ENCODE assay signal across 34 mouse cellular contexts in the genomic region with DNA sequence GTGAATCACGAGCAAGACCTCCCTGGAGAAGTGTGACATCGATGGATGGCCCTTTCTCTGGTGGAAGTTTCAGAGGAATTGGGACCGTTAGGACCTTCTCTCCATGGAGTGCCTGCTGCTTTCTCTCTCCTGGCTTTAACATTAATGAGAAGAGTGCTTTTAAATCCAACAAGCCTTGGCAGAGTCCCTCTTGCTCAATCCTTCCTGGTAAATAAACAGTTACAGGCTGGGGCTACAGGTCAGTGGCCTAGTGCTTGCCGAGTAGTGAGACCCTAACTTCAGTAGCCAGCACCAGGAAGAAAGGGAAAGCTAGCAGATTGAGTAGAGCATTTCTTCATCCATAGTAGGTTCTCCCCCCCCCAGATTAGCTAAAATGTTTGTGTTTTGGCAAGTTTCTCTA. TPM values are rescaled to one million over a fixed set of nuclear protein-coding genes. Genes with fewer than 3 reads are reported as not detected.
A peak's percentile ranks its signal among the peaks of the same experiment; 100 is the strongest.
DNase-seq lines count a peak whose midpoint lies in the region; ATAC-seq and TF ChIP-seq lines count a peak whose summit lies in the region.
"Had no signal": no experiment of that assay in that cellular context is flagged by ENCODE, and none has a peak within 500 bp of the region (broad histone marks: within the 10 kb centered on the region; RNA-seq: fewer than 3 reads in every experiment).

Saa4 (minus strand) TSS at position 146 of the 400 bp plus-strand sequence.

- no peak for TF ChIP-seq POLR2A in kidney, adult 2 months (IDR thresholded peaks at IDR 0.05; ENCODE audit: low read depth, low read length)

- H3K27me3 ChIP-seq in kidney, adult 2 months (replicated peaks; ENCODE audit: control insufficient read depth, insufficient read depth, low read length) = no peaks in the 10 kb centered on the region
- H3K27me3 ChIP-seq in liver, embryonic 13.5 days = no peaks in the 10 kb centered on the region
- H3K27me3 ChIP-seq in liver, embryonic 15.5 days = no peaks in the 10 kb centered on the region
- H3K27me3 ChIP-seq: CH12.LX; embryonic facial prominence, embryonic 13.5 days; forebrain, embryonic 12.5 days; forebrain, embryonic 15.5 days; heart, embryonic 12.5 days; heart, embryonic 15.5 days; hindbrain, embryonic 15.5 days; Patski had no signal

- H3K4me3 ChIP-seq in kidney, adult 2 months (ENCODE audit: insufficient read depth, low read depth, low read length) = no peak within 1 kb of the TSS
- H3K4me3 ChIP-seq in liver, embryonic 13.5 days (replicated peaks) = peak within 1 kb of the TSS; percentile 9; the same call in 1 of the 2 replicates
- H3K4me3 ChIP-seq in liver, embryonic 15.5 days (replicated peaks) = peak within 1 kb of the TSS; percentile 26
- H3K4me3 ChIP-seq: embryonic facial prominence, embryonic 10.5 days; embryonic facial prominence, embryonic 13.5 days; erythroblast, embryonic 14.5 days; forebrain, embryonic 12.5 days; forebrain, embryonic 15.5 days; heart, embryonic 12.5 days; heart, embryonic 15.5 days; hindbrain, embryonic 15.5 days had no signal

- no peaks in the 10 kb centered on the region for H3K4me1 ChIP-seq in kidney, adult 2 months (ENCODE audit: control insufficient read depth, insufficient read depth, low read length)
- no peaks in the 10 kb centered on the region for H3K4me1 ChIP-seq in liver, embryonic 13.5 days (replicated peaks)
- 0 out of 2 replicates have a peak, but pooled peaks cover 6% of the 10 kb centered on the region for H3K4me1 ChIP-seq in liver, embryonic 15.5 days (replicated peaks)
- H3K4me1 ChIP-seq: embryonic facial prominence, embryonic 10.5 days; embryonic facial prominence, embryonic 13.5 days; forebrain, embryonic 12.5 days; forebrain, embryonic 15.5 days; heart, embryonic 12.5 days; heart, embryonic 15.5 days; hindbrain, embryonic 15.5 days had no signal

- intact Hi-C loops in heart, postnatal 36 days (cut with DNase I) = no loop called here

- 73% methylated on average over 4 of the region's 4 CpGs for WGBS in kidney, adult 2 months
- 61% methylated on average over 4 of the region's 4 CpGs for WGBS in liver, embryonic 13.5 days (ENCODE audit: insufficient replicate concordance)
- 58% methylated on average over 4 of the region's 4 CpGs for WGBS in liver, embryonic 15.5 days (ENCODE audit: insufficient replicate concordance)

- H3K4me2 ChIP-seq in liver, embryonic 13.5 days = peak within 1 kb of the TSS; percentile 15
- H3K4me2 ChIP-seq in liver, embryonic 15.5 days = peak within 1 kb of the TSS; percentile 37
- H3K4me2 ChIP-seq: embryonic facial prominence, embryonic 13.5 days; forebrain, embryonic 12.5 days; forebrain, embryonic 15.5 days; heart, embryonic 12.5 days; heart, embryonic 15.5 days; hindbrain, embryonic 15.5 days had no signal

- DNase-seq in kidney, adult 2 months = peak; percentile 20
- no peak for DNase-seq in kidney, adult 11 months
- no peak for DNase-seq in liver, embryonic 13.5 days
- DNase-seq in yolk sac, embryonic 10.5 days (ENCODE audit: low spot score) = peak; percentile 43
- no peak for DNase-seq in layer of hippocampus, adult 9-10 months (ENCODE audit: low spot score)
- DNase-seq in heart, postnatal 36 days = no peak
- DNase-seq: adrenal gland, postnatal 10 days; B cell, adult 2 months; cerebellum, adult 11-12 months; cerebellum, adult 8-10 months; cerebellum, postnatal 10 days; cerebellum, postnatal 36 days; embryo, embryonic 11 days; gastrocnemius, postnatal 25 days; heart, adult 18-20 months; heart, postnatal 10 days; heart, postnatal 4 days had no signal

- H3K9ac ChIP-seq in liver, embryonic 13.5 days = no peak within 1 kb of the TSS
- H3K9ac ChIP-seq in liver, embryonic 15.5 days = no peak within 1 kb of the TSS
- H3K9ac ChIP-seq: embryonic facial prominence, embryonic 13.5 days; forebrain, embryonic 12.5 days; forebrain, embryonic 15.5 days; heart, embryonic 12.5 days; heart, embryonic 15.5 days; hindbrain, embryonic 15.5 days had no signal

- no peak within 1 kb of the TSS for H3K27ac ChIP-seq in kidney, adult 2 months (ENCODE audit: insufficient read depth, low read depth, low read length)
- peak within 1 kb of the TSS; percentile 47; the same call in 1 of the 2 replicates for H3K27ac ChIP-seq in liver, embryonic 13.5 days
- peak within 1 kb of the TSS; percentile 30 for H3K27ac ChIP-seq in liver, embryonic 15.5 days (replicated peaks)
- H3K27ac ChIP-seq: embryonic facial prominence, embryonic 10.5 days; embryonic facial prominence, embryonic 13.5 days; forebrain, embryonic 12.5 days; forebrain, embryonic 15.5 days; heart, embryonic 15.5 days; hindbrain, embryonic 15.5 days had no signal

- no peak for ATAC-seq in liver, embryonic 13.5 days (ENCODE audit: low read depth)
- peak; percentile 44; the same call in 1 of the 2 replicates for ATAC-seq in liver, embryonic 15.5 days (ENCODE audit: insufficient read depth)
- ATAC-seq: forebrain, embryonic 15.5 days; Patski had no signal

- TF ChIP-seq CTCF in kidney, adult 2 months (conservative IDR thresholded peaks at IDR 0.05; ENCODE audit: insufficient read depth, insufficient read length, low read depth, low read length) = no peak

- H3K9me3 ChIP-seq in liver, embryonic 13.5 days (replicated peaks) = no peaks in the 10 kb centered on the region
- no peaks in the 10 kb centered on the region for H3K9me3 ChIP-seq in liver, embryonic 15.5 days (replicated peaks)
- H3K9me3 ChIP-seq: embryonic facial prominence, embryonic 10.5 days; embryonic facial prominence, embryonic 13.5 days; forebrain, embryonic 12.5 days; forebrain, embryonic 15.5 days; G1E; heart, embryonic 12.5 days; heart, embryonic 15.5 days; hindbrain, embryonic 15.5 days had no signal

- no peaks in the 10 kb centered on the region for H3K36me3 ChIP-seq in kidney, adult 2 months (ENCODE audit: control insufficient read depth, insufficient read depth, low read length)
- H3K36me3 ChIP-seq in liver, embryonic 13.5 days = no peaks in the 10 kb centered on the region
- no peaks in the 10 kb centered on the region for H3K36me3 ChIP-seq in liver, embryonic 15.5 days (replicated peaks)
- H3K36me3 ChIP-seq: embryonic facial prominence, embryonic 10.5 days; embryonic facial prominence, embryonic 13.5 days; forebrain, embryonic 12.5 days; forebrain, embryonic 15.5 days; G1E; heart, embryonic 12.5 days; heart, embryonic 15.5 days; hindbrain, embryonic 15.5 days had no signal

RNA-seq across cellular contexts. Expression of gene Saa4, which starts in this region (rescaled TPM):
- polyA plus RNA-seq in kidney, adult 2 months (2012; rRNA removed) = not detected in 2 replicates
- polyA plus RNA-seq in liver, embryonic 13.5 days (2015; fragmentation: Nextera tagmentation; extraction: Ambion mirVana) = 2.7 and 3.6 TPM in 2 replicates
- polyA plus RNA-seq in liver, embryonic 15.5 days (2015; fragmentation: Nextera tagmentation; extraction: Ambion mirVana) = 6.3 and 8.8 TPM in 2 replicates
- total RNA-seq in heart, postnatal 36 days (2021) = not detected
- total RNA-seq: adrenal gland, adult 18-20 months; CH12.LX; G1E; gastrocnemius, adult 8-10 months; gastrocnemius, postnatal 25 days; heart, adult 18-20 months; heart, postnatal 10 days; heart, postnatal 4 days had no signal
- polyA plus RNA-seq: brain, embryonic 14.5 days; cortical plate, adult 2 months; embryonic facial prominence, embryonic 10.5 days; embryonic facial prominence, embryonic 13.5 days; erythroblast, embryonic 14.5 days; forebrain, embryonic 12.5 days; forebrain, embryonic 15.5 days; G1E; heart, embryonic 12.5 days; heart, embryonic 15.5 days; hindbrain, embryonic 11.5 days; hindbrain, embryonic 15.5 days; Patski had no signal

Comparison
In these comparisons a context has a peak if more than half of its experiments do, and no peak if none do; other contexts are left out.
1. Peak in DNase-seq in kidney, adult 2 months; RNA of the gene not detected or under 1 TPM.